Mouse (Mus musculus) fibroblast of lung, adult 2 months (primary cell): Measurements from ENCODE around the gene Pde4dip.

ENCODE experiments used
- DNase-seq: peaks from one replicate; pipeline ENCODE4 v3.0.0-alpha.2; 2011; ENCODE audit warnings: low read depth

The Pde4dip gene

DNA sequence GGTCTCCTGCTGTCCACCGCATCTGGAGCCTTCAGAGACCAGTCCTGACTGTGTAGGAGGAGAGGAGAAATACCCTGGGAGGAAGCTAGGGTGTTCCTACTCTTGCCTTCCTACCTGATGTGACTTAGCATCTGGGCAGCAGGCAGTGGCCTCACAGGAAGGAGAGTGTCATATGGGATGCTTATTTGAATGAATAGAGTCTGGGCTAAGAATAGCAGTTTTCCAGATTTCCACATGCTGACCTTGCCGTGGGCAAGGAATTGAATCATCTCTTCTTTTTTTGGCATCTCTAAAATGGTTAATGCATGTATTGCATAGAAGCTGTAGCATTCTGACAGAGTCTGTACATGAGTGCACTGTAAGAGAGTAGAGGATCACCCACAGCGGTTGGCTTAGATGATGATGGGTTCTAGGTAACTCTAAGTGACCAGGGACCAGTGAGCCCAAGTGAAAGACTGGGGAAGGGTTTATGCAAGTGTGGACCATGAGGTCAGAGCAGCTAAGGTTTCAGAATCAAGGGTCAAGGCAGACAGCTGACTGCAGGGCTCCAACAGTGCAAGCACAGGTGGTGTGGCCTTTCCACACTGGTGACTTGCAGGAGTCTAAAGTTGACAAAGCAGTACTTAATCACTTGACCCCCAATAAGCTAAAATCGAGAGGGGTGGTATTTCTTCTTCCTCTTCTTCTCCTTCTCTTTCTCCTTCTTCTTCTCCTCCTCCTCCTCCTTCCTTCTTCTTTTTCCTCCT is 202.0 kb downstream of the Pde4dip start:
- no peak for DNase-seq

DNA sequence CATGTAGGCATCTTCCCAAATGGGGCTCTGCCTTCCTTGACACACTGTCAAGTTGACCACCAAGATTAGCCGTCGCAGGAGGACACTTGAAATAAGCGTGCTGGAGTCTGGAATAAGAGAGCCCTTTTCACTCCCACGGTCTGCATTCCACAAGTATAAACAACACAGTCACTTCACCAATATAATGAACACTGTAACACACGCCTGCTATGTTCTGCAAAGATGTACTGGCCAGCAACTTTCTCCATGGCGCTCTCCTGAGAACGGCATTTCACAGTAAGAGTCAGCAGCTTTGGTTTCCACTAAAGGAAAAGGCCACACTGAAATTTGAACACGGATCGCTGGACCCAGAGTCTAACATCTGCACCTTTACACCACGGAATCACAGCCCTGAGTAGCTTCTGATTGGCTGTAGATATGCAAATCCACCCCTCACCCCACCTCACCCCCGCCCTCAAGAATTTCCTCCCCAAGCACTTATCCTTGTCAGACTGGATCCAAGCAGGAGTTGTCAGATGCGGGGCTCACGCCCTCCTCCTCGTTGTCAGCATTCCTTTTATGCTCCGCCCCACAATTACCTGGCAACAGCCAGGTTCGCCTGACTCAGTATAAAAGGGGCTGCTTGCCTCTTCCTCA is 204.8 kb downstream of the Pde4dip start:
- DNase-seq = no peak

DNA sequence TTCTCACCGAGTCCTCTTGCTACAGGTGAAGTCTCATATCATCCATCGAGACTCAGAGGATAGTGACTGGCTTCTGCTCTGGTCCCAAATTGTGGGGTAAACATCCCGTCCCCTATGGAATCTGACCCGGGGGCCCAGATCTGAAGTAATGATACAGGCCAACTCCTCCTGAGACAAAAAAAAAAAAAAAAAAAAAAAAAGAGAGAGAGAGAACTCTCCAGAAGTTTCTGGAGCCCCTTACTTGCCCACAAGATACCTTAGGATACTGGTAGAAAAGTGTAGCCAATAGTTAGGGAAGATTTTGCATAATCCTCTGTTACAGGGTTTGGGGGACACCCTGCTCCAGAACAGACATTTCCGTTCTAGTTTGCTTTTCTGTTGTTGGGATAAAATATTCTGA is 205.9 kb downstream of the Pde4dip start:
- DNase-seq = no peak

DNA sequence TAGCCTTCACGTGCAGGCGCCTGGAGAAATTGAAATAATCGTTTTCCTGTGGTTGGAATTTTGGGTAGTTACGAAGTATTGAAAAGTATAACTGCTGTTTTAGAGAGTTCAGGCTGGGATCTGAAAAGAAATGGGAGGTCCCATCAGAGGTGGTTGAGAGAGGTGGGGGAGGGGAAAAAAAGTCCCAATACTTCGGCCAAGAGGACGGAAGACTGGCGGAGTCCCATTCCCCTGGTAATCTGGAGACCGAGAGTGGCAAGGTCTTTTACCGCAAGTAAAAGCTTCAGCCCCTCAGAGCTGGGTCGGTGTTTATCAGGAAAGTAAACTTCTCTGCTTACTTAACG is 206.4 kb downstream of the Pde4dip start:
- DNase-seq = no peak

DNA sequence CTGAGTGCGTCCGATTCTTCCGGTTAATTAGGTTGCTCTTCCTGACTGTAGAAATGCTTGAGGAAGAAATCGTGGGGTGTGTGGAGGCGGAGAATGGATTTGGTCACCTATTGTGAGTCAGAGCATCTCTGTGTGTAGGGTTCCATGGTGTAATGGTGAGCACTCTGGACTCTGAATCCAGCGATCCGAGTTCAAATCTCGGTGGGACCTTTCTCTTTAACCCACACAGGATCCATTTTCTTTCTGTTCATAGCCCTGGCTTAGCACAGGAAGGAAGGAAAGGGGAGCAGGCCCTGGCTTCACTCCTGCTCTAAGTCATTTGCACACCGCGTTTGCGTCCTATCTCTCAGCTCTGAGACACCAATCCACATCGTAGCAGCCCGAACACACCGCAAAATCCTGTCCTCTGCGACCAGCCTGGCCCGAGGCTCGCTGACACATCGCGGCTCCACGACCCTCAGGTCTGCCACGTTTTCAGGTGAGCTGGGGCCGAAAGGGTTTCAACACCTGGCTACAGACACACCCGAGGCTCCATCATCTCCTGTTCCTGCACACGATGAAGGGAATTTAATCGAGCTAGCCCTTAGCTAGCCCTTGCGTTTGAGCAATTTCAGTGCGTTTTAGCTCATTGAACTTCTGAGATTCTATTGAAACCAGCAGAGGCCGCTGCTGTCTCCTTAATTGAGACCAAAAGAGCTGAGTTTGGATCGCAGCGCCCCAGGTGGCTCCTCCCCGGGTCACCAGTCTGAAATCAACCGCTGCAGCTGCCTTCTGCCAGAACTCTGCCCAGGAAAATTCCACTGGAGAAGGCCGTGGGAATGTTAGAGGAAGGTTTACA is 207.0 kb downstream of the Pde4dip start:
- DNase-seq = peak; percentile 76

DNA sequence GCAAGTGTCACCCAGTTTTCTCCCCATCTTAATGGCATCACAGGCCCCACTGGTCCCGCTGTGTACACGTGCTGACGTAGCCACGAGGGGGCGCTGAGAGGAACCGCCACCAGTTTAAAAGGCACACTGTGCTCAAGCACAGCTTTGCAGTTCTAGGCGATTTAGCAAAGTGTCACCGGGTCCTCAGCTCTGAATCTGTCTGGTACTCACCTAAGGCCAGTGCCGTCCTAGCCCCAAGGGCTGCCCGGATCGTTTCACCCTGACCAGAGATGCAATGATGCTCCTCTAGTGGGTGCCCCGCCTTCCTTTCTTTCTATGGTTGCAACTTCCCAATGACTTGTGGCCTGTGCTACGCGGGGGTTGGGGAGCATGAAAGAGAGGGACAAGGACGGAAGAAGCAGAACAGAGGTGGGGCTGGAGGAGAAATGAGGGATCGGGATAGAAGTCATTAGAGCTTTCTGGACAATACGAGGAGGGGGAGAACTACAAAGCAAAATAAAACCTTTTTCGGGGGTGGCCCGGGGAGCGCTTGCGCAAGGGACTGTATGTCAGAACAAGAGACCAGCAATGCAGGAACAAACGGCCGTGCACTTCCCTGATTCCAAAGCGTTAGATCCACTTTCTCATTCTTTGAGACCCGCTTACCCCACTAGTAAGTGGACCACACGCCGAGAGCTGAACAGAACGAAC is 207.7 kb downstream of the Pde4dip start:
- DNase-seq = no peak

DNA sequence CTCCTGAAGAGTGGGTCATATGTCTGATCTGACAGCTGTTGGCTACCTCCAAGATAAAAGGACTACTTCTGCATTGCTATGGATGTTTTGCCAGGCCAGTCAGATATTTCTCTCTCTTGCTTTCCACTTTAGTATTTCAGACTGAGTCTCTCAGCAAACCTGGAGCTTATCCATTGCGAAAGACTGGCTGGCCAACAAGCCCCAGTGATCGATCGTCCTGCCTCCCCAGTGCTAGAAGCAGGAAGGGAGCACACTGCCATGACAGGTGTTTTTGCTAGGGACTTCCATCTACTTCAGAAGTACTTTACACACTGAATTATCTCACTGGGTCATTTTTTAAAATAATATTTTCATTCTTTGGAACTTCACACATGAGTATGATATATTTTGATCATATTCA is 210.1 kb downstream of the Pde4dip start:
- DNase-seq = no peak

DNA sequence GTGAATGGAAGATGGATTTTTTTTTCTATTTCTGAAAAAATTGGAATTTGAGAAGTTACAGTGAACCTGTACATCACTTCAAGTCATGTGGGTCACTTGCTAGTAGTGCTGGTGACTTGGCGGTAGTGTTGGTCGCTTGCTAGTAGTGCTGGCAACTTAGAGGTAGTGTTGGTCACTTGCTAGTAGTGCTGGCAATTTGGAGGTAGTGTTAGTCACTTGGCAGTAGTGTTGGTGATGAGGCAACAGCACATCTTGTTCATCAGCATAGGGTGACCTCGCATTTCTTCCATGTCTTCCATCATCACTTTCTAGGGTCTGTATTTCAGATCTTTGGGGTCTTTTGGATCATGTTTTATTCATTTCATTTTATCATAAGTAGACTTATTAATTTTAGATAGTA is 212.4 kb downstream of the Pde4dip start:
- no peak for DNase-seq

DNA sequence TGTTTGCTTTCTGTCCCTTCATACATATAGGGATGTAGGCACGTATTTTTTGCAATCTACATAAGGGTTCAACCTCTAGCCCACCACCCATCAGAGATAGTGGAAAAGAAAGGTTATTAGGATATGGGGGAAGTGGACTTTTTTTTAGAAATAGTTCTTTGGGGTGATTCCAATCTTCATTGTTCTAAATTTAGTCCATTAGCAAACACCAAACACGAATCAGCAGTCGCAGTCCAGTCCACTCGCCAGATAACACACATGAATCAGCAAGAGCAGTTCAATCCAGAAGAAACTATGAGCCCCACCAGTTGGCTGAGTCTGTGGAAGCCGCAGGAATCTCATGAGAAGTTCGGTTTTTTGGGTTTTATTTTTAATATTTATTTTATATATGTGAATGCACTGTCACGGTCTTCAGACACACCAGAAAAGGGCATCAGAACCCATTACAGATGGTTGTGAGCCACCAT is 213.8 kb downstream of the Pde4dip start, which contains the start of gene Gm17651:
Gene Gm17651, minus strand, starts transcription at position 51 of the 467 bp plus-strand sequence.
- DNase-seq = no peak

DNA sequence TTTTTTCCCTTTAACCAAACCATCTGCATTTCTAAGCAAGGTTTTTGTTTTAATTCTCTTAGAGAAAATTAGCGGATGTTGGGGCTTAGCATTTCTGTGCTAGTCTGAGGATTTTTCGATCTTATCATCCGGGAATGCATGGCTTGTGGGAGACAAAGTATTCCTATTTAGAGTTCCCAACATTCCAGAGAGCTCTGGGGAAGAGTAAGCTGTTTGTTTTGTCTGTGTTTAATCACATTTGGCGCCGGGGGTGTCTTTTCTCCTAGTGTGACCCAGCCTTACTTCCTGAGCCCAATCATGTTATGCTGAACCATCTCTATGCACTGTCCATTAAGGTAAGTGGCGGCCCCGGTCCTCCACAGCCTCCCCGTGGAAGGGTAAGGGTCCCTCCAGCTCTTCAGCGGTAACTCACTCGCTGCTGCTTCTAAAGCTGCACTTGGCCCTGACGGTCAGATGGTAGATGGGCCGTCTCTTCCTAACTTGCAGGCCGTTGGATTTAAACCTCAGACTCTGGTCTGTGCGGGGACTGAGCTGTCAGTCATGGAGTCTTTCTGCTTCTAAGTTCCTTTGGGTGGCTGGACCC is 221.3 kb downstream of the Pde4dip start:
- DNase-seq = no peak

DNA sequence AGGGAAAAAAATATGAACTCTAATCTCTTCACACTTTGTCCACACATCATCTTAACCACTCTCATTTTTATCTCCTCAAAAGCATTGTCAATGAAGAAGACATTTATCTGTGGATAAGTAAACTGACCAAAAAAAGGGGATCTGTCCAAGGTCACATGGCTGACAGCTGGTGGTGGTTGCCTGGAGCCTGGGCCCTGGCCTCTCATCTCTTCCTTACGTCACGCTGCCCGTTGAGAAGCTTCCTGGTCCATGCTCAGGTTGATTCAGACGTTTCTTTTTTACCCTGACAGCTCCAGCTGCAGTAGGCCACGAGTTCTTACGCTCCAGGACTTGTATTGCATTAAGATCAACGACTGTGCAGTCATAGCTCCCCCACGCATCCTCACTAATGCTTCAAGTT is 222.4 kb downstream of the Pde4dip start:
- DNase-seq = no peak

DNA sequence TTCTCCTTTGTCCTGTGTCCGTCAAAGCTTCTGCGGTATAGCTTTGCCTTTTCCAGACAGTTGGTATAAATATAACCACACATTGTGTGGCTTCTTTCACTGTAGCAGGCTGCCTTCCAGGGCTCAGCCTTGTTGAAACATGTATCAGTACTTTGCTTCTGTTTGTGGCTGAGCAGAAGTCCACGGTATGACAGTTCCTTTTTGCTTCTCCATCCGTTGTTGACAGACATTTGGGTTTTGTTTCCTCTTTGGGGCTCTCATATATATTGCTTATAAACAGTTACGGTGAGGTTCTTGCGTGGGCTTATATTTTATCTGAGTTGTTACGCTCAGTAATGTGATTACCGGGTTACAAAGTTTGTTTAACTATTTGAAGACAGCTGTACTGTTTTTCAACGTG is 223.0 kb downstream of the Pde4dip start:
- DNase-seq = no peak

DNA sequence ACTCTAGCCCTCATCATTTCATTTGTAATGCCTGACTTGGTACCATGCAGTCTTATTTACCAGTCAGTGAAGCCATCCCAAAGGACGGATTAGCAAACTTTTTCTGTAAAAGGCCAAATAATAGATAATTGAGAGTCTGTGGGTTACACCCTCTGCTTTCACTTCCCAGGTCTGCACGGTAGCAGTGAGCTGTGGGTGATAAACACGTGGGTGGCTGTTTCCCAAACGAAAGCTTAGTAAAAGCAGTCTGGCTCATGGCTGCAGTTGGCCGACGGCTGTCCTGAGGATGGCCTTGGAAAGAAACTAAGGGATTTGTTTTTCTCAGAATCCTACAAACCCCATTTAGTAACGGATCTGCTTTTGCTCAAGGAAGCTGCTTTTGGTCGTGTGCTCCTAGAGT is 227.3 kb downstream of the Pde4dip start:
- DNase-seq = no peak

DNA sequence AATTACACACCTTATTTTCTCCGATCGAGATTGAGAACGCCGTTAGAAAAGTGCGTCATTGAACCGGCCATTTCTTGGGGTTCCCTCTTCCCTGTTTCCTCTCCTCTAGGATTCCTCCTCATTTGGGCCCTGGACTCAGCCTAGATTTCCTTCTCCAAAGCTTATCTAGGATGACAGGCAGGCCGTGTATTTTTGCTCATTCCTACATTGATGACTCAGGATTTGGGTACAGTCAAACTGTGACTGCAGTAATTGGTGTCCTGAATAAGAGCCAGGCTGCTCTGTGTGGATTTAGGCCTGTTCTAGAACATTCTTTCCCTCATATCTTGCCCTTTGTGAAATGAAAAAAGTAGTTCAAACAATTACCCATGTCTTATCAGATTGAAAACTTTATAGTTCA is 228.8 kb downstream of the Pde4dip start:
- DNase-seq = no peak

DNA sequence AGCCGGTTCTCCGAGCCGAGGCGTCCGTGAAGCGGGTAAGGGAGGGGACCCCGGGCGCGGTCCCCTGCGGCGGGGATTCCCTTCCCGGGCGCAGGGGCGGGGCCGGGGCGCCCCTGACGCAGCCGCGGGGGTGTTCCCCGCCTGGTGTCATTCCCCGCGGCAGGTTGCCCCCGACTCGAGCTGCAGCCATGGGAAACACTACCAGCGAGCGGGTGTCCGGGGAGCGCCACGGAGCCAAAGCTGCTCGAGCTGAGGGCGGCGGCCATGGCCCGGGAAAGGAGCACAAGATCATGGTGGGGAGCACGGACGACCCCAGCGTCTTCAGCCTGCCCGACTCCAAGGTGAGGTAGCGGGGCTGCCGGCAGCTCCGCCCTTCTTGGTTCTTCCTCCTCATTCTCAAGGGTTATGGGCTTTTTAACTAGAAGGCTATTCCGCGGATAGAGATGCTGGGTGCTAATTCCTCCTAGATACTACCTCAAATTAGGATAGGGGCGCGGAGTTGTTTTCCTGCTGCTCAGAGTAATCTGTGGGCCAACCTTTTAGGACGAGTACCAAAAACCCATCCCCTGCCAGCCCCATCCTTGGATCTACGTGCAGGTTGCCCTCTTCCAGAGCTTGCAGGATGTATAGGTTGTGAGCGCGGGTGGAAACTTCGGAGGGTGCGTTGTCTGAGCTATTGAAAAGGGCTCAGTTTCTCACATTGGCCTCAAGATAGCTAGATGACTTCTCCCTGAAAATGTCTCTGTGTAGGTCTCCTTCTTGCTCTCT is 229.9 kb downstream of the Pde4dip start:
- DNase-seq = no peak

DNA sequence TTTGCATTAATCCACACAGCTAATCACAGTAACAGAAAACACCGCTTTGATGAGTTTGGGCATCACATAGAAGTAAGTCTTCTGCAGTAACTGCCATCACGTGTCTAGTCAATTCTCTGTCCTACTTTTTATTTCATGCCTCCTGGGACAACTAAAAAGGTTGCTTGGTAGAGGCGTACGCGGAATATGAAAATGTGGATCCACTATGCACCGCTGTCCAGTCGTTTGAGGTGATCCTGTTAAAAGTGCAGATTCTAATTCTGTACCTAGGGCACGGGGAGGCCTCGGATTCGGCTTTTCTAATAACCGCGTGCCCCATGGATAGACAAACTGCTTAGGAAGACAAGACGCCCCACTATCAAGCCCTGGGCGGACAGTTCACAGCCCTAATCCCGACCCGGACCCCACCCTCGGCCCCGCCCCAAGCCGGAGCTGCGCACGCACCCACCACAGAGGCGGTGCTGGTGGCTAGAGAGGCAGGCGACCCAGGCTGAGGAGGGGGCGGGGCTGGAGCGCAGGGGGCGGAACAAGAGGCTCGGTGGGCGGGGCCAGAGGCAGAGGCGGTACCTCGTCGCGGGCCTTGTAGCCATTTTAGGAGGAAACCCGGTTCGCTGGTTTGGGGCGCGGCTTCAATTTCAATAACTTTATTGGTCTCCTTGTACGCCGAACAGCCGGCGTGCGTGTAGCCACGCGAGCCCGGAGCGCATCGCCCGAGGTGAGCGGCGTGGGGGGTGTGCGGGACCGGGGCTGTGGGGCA is 230.7 kb downstream of the Pde4dip start, which contains the start of gene Prkab2:
Gene Prkab2, plus strand, starts transcription at position 539 of the 757 bp plus-strand sequence.
- peak; percentile 90 for DNase-seq

DNA sequence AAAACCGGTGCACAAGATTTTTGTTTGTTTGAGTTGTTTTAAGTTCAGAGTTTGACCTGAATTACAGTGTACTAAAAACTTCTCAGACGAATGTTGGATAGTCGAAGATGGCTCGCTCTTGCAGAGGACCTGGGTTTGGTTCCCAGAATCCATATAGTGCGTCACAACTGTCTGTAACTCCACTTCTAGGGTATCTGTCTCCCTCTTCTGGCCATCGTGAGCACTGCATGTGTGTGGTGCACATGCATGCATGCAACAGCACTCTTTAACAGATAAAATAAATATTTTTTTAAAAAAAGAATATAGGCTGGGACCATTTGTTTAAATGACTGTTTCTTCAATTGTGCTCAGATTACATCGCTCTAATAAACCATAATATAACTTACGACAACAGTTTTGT is 233.6 kb downstream of the Pde4dip start:
- DNase-seq = no peak

DNA sequence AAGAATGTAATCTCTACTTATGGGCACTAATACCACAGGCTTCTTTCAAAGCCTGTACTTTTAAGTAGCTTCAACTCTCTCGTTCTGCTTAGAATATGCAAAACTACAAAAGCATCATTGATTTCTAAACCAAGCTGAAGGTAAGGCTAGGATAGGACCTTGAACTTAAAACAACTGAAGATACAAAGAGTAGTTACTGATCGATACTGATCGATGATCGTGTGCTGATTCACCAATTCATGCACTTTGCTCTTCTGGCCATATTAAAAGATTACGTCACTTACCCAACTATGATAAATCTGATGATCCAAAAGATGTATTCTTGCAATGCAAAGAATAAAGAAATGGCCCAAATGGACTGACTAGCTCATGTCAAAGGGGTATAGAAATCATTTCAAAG is 234.7 kb downstream of the Pde4dip start:
- DNase-seq = no peak

DNA sequence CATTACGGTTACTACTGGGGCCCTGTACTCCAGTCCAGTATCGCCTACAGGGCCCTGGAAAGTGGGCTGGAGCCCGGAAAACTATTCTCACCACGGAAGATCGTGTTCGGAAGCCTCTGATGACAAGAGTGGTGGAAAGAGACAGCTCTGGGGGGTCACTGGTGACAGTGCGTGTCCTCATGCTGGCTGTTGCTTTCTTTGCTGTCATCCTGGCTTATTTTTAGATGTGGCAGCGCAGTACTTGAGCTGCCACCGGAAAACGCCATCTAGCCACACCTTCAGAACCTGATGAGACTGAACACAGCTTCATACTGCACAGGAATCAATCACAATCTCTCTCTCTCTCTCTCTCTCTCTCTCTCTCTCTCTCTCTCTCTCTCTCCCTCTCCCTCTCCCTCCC is 236.9 kb downstream of the Pde4dip start:
- no peak for DNase-seq

DNA sequence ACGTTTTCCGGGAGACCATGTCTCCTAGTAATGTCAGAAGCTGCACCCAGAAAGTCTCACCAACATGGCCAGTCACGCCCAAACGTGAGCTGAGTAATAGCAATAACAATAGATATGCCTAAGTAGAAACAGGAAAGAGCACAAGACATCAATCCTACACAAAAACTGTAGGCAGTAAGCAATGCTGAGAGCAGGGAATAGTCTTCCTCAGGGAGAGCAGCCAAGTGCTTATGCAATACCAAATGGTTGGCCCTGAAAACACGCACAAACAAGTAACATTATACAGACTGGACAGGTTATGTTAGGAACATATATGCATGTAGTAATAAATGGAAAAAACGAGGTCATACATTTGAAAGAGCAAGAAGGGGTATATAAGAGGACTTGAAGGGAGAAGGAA is 239.0 kb downstream of the Pde4dip start:
- no peak for DNase-seq
